Mouse (Mus musculus) limb, embryonic 14.5 days (tissue): ENCODE results near the gene Cdk17. TPM values are rescaled to one million over a fixed set of nuclear protein-coding genes. Genes with fewer than 3 reads are reported as not detected.

Source experiments
- ATAC-seq: fragments of 200-750 bp; cut with Nextera tagmentation; 2 replicates; pipeline ENCODE4 v1.8.0; 2017; ENCODE audit warnings: low read depth, moderate number of reproducible peaks, moderate TSS enrichment; ENCODE audit not compliant: low FRiP score
- DNase-seq: peaks from one replicate; pipeline ENCODE4 v3.0.0-alpha.2; 2015; ENCODE audit warnings: low spot score
- H3K27ac ChIP-seq: fragments of 300-500 bp; sonication (generic); replicated peaks from 2 replicates; pipeline ENCODE4 v1.5.1; 2014; ENCODE audit warnings: low read depth, mild to moderate bottlenecking, low read length, moderate library complexity, mixed read lengths
- H3K27me3 ChIP-seq: fragments of 300-500 bp; sonication (generic); 2 replicates; pipeline ENCODE4 v1.6.1; 2014; ENCODE audit warnings: low read length, mixed read lengths; ENCODE audit not compliant: control insufficient read depth, insufficient read depth
- H3K36me3 ChIP-seq: fragments of 300-500 bp; sonication (generic); 2 replicates; pipeline ENCODE4 v1.6.1; 2014; ENCODE audit warnings: mild to moderate bottlenecking, low read length, moderate library complexity, mixed read lengths; ENCODE audit not compliant: control insufficient read depth, insufficient read depth
- H3K4me1 ChIP-seq: fragments of 300-500 bp; sonication (generic); 2 replicates; pipeline ENCODE4 v1.6.1; 2014; ENCODE audit warnings: antibody characterized with exemption, low read length, mixed read lengths; ENCODE audit not compliant: control insufficient read depth, insufficient read depth
- H3K4me2 ChIP-seq: fragments of 300-500 bp; sonication (generic); replicated peaks from 2 replicates; pipeline ENCODE4 v1.6.1; 2014; ENCODE audit warnings: low read depth, mild to moderate bottlenecking, low read length, moderate library complexity; ENCODE audit not compliant: severe bottlenecking
- H3K4me3 ChIP-seq: fragments of 300-500 bp; sonication (generic); replicated peaks from 2 replicates; pipeline ENCODE4 v1.5.1; 2014; ENCODE audit warnings: low read length
- H3K9ac ChIP-seq: fragments of 300-500 bp; sonication (generic); 2 replicates; pipeline ENCODE4 v1.6.1; 2014; ENCODE audit warnings: mild to moderate bottlenecking, low read depth, low read length, moderate library complexity; ENCODE audit not compliant: severe bottlenecking
- H3K9me3 ChIP-seq: fragments of 300-500 bp; sonication (generic); 2 replicates; pipeline ENCODE4 v1.6.1; 2016; ENCODE audit warnings: low read length; ENCODE audit not compliant: control insufficient read depth
- POLR2A ChIP-seq: fragments of 200-500 bp; IDR thresholded peaks from 2 replicates; pipeline ENCODE4 v1.8.0; 2012; ENCODE audit warnings: inconsistent platforms, mild to moderate bottlenecking, moderate library complexity, borderline replicate concordance; ENCODE audit not compliant: insufficient read depth, insufficient read length; ENCODE audit errors: extremely low read depth
- WGBS: fragments of 180-500 bp; shearing (Covaris S2); extraction: QIAGEN DNeasy Blood & Tissue Kit; methylation state at CpG from one replicate; pipeline ENCODE4 v1.1.7; 2014; 5-methylcytosine and 5-hydroxymethylcytosine counted together
- polyA plus RNA-seq, 2 experiments: library from polyadenylated mRNA; depleted of rRNA in 1 of 2; stranded (reverse) in 1 of 2; unstranded in 1 of 2; fragments of >200 nt; fragmentation: Nextera tagmentation in 1 of 2; extraction: Ambion mirVana in 1 of 2; gene quantifications; 2 replicates each; pipeline versions ENCODE4 v1.2.1 to v1.2.3; 2012 to 2014

Gene Cdk17
- 25.9 and 28.0 TPM in 2 replicates for polyA plus RNA-seq (2012; rRNA removed)
- 23.6 and 24.7 TPM in 2 replicates for polyA plus RNA-seq (2014; fragmentation: Nextera tagmentation; extraction: Ambion mirVana)

GRCm38 (mm10) chr10:93160807-93161510 lies at the start of gene Cdk17:
Gene Cdk17, plus strand, starts transcription at chr10:93160875.
- H3K9me3 ChIP-seq = no peaks in the 10 kb centered on the region
- TF ChIP-seq POLR2A = peak; percentile 66; the same call in 1 of the 2 replicates
- ATAC-seq = peak; percentile 74
- under 1% methylated on average over 59 of the region's 97 CpGs for WGBS
- no peak for DNase-seq
- H3K4me1 ChIP-seq = peaks cover 13% of the 10 kb centered on the region
- H3K36me3 ChIP-seq = no peaks in the 10 kb centered on the region
- no peaks in the 10 kb centered on the region for H3K27me3 ChIP-seq
- peak within 1 kb of the TSS; percentile 99 for H3K27ac ChIP-seq
- peak within 1 kb of the TSS; percentile 99 for H3K4me3 ChIP-seq
- H3K9ac ChIP-seq = peak within 1 kb of the TSS; percentile 93
- H3K4me2 ChIP-seq = peak within 1 kb of the TSS; percentile 87

DNA sequence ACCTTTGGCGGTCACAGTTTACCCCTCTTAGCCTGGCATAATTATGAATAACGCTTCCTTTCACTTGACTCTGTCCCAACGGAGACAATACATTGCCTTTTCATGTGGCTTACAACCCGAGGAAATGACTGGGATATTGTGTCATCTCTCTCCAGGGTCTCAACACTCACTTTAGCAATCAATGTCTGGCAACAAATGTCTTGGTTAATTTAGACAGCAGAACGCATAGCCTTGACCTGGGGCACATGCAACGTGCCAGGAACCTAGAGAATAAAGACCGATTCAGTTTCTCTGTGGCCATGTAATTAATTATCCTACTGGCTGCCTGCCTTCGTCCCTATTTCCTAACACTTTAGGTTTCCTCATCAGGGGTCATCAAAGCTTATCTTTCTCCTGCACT lies 49.3 kb upstream of the Cdk17 start:
- Histone ChIP-seq H3K4me2 (no peak overlapping the region), H3K27me3 (no peaks in the 10 kb centered on the region), H3K4me1 (no peaks in the 10 kb centered on the region), H3K36me3 (no peaks in the 10 kb centered on the region), H3K27ac (no peak overlapping the region), H3K9ac (no peak overlapping the region), H3K9me3 (no peaks in the 10 kb centered on the region), H3K4me3 (no peak overlapping the region)
- TF ChIP-seq POLR2A = no peak
- no peak for ATAC-seq
- WGBS = 65% methylated on average over 8 of the region's 8 CpGs
- DNase-seq = no peak

GRCm38 (mm10) chr10:93112021-93112420 lies 48.7 kb upstream of the Cdk17 start:
- no peaks in the 10 kb centered on the region for H3K27me3 ChIP-seq
- no peak overlapping the region for H3K9ac ChIP-seq
- no peak for DNase-seq
- no peak overlapping the region for H3K27ac ChIP-seq
- WGBS = 90% methylated on average over 6 of the region's 6 CpGs
- H3K4me2 ChIP-seq = no peak overlapping the region
- no peaks in the 10 kb centered on the region for H3K9me3 ChIP-seq
- no peak for ATAC-seq
- no peak overlapping the region for H3K4me3 ChIP-seq
- H3K4me1 ChIP-seq = no peaks in the 10 kb centered on the region
- no peak for TF ChIP-seq POLR2A
- no peaks in the 10 kb centered on the region for H3K36me3 ChIP-seq

- Histone ChIP-seq H3K4me3 (no peak overlapping the region), H3K9ac (no peak overlapping the region), H3K27me3 (no peaks in the 10 kb centered on the region), H3K4me1 (no peaks in the 10 kb centered on the region), H3K9me3 (no peaks in the 10 kb centered on the region), H3K36me3 (no peaks in the 10 kb centered on the region), H3K4me2 (no peak overlapping the region), H3K27ac (no peak overlapping the region)
- no peak for TF ChIP-seq POLR2A
- 81% methylated on average over 8 of the region's 8 CpGs for WGBS
- no peak for DNase-seq
- ATAC-seq = no peak
These were observed 46.7 kb upstream of the Cdk17 start for GRCm38 (mm10) chr10:93113968-93114367.

GRCm38 (mm10) chr10:93114782-93115181 lies 45.9 kb upstream of the Cdk17 start:
- Histone ChIP-seq H3K4me1 (no peaks in the 10 kb centered on the region), H3K27me3 (no peaks in the 10 kb centered on the region), H3K4me3 (no peak overlapping the region), H3K9me3 (no peaks in the 10 kb centered on the region), H3K9ac (no peak overlapping the region), H3K27ac (no peak overlapping the region), H3K4me2 (no peak overlapping the region), H3K36me3 (no peaks in the 10 kb centered on the region)
- TF ChIP-seq POLR2A = no peak
- DNase-seq = no peak
- WGBS = 68% methylated on average over 1 of the region's 1 CpGs
- no peak for ATAC-seq
